Mouse (Mus musculus): ENCODE results near the gene Epha5.

Epha5 gene

GRCm38 (mm10) chr5:84281290-84282017, 135.7 kb downstream of the Epha5 start:
- Histone ChIP-seq H3K9me3 (ENCODE audit: low read length) (no peaks in the 10 kb centered on the region), H3K27me3 (ENCODE audit: insufficient read depth, low read length) (no peaks in the 10 kb centered on the region), H3K4me3 (replicated peaks; ENCODE audit: low read length) (no peak overlapping the region), H3K36me3 (ENCODE audit: insufficient read depth, low read length) (no peaks in the 10 kb centered on the region), H3K4me1 (replicated peaks; ENCODE audit: low read depth, low read length) (no peaks in the 10 kb centered on the region)
- TF ChIP-seq CTCF (conservative IDR thresholded peaks at IDR 0.05; ENCODE audit: low read length) (no peak), POU5F1 (IDR thresholded peaks at IDR 0.05; ENCODE audit: borderline replicate concordance, low read length) (no peak), NANOG (IDR thresholded peaks at IDR 0.05; ENCODE audit: borderline replicate concordance, low read length) (no peak)

GRCm38 (mm10) chr5:84276996-84277395, 140.2 kb downstream of the Epha5 start:
- Histone ChIP-seq H3K36me3 (ENCODE audit: insufficient read depth, low read length) (no peaks in the 10 kb centered on the region), H3K4me1 (replicated peaks; ENCODE audit: low read depth, low read length) (no peaks in the 10 kb centered on the region), H3K4me3 (replicated peaks; ENCODE audit: low read length) (no peak overlapping the region), H3K9me3 (ENCODE audit: low read length) (no peaks in the 10 kb centered on the region), H3K27me3 (ENCODE audit: insufficient read depth, low read length) (no peaks in the 10 kb centered on the region)
- TF ChIP-seq NANOG (IDR thresholded peaks at IDR 0.05; ENCODE audit: borderline replicate concordance, low read length), result no peak
- no peak for TF ChIP-seq CTCF (conservative IDR thresholded peaks at IDR 0.05; ENCODE audit: low read length)
- no peak for TF ChIP-seq POU5F1 (IDR thresholded peaks at IDR 0.05; ENCODE audit: borderline replicate concordance, low read length)

- TF ChIP-seq NANOG (IDR thresholded peaks at IDR 0.05; ENCODE audit: borderline replicate concordance, low read length), result no peak
- TF ChIP-seq POU5F1 (IDR thresholded peaks at IDR 0.05; ENCODE audit: borderline replicate concordance, low read length), result no peak
- TF ChIP-seq CTCF (conservative IDR thresholded peaks at IDR 0.05; ENCODE audit: low read length), result no peak
- Histone ChIP-seq H3K4me3 (replicated peaks; ENCODE audit: low read length) (no peak overlapping the region), H3K4me1 (replicated peaks; ENCODE audit: low read depth, low read length) (no peaks in the 10 kb centered on the region), H3K36me3 (ENCODE audit: insufficient read depth, low read length) (no peaks in the 10 kb centered on the region), H3K27me3 (ENCODE audit: insufficient read depth, low read length) (no peaks in the 10 kb centered on the region), H3K9me3 (ENCODE audit: low read length) (no peaks in the 10 kb centered on the region)
Observed at GRCm38 (mm10) chr5:84265407-84265806, 151.8 kb downstream of the Epha5 start.

GRCm38 (mm10) chr5:84263999-84264398, 153.2 kb downstream of the Epha5 start:
- TF ChIP-seq CTCF (conservative IDR thresholded peaks at IDR 0.05; ENCODE audit: low read length), result no peak
- no peak for TF ChIP-seq NANOG (IDR thresholded peaks at IDR 0.05; ENCODE audit: borderline replicate concordance, low read length)
- no peak for TF ChIP-seq POU5F1 (IDR thresholded peaks at IDR 0.05; ENCODE audit: borderline replicate concordance, low read length)
- H3K4me3 ChIP-seq (replicated peaks; ENCODE audit: low read length), result no peak overlapping the region
- H3K4me1 ChIP-seq (replicated peaks; ENCODE audit: low read depth, low read length), result no peaks in the 10 kb centered on the region
- no peaks in the 10 kb centered on the region for H3K9me3 ChIP-seq (ENCODE audit: low read length)
- no peaks in the 10 kb centered on the region for H3K27me3 ChIP-seq (ENCODE audit: insufficient read depth, low read length)
- no peaks in the 10 kb centered on the region for H3K36me3 ChIP-seq (ENCODE audit: insufficient read depth, low read length)

- Histone ChIP-seq H3K4me3 (replicated peaks; ENCODE audit: low read length) (no peak overlapping the region), H3K9me3 (ENCODE audit: low read length) (no peaks in the 10 kb centered on the region), H3K27me3 (ENCODE audit: insufficient read depth, low read length) (no peaks in the 10 kb centered on the region), H3K36me3 (ENCODE audit: insufficient read depth, low read length) (no peaks in the 10 kb centered on the region), H3K4me1 (replicated peaks; ENCODE audit: low read depth, low read length) (no peaks in the 10 kb centered on the region)
- TF ChIP-seq NANOG (IDR thresholded peaks at IDR 0.05; ENCODE audit: borderline replicate concordance, low read length) (no peak), CTCF (conservative IDR thresholded peaks at IDR 0.05; ENCODE audit: low read length) (no peak), POU5F1 (IDR thresholded peaks at IDR 0.05; ENCODE audit: borderline replicate concordance, low read length) (no peak)
Observed at GRCm38 (mm10) chr5:84229971-84230370, 187.2 kb downstream of the Epha5 start.

- Histone ChIP-seq H3K36me3 (ENCODE audit: insufficient read depth, low read length) (no peaks in the 10 kb centered on the region), H3K27me3 (ENCODE audit: insufficient read depth, low read length) (no peaks in the 10 kb centered on the region), H3K9me3 (ENCODE audit: low read length) (no peaks in the 10 kb centered on the region), H3K4me1 (replicated peaks; ENCODE audit: low read depth, low read length) (no peaks in the 10 kb centered on the region), H3K4me3 (replicated peaks; ENCODE audit: low read length) (no peak overlapping the region)
- TF ChIP-seq NANOG (IDR thresholded peaks at IDR 0.05; ENCODE audit: borderline replicate concordance, low read length), result no peak
- TF ChIP-seq CTCF (conservative IDR thresholded peaks at IDR 0.05; ENCODE audit: low read length), result no peak
- no peak for TF ChIP-seq POU5F1 (IDR thresholded peaks at IDR 0.05; ENCODE audit: borderline replicate concordance, low read length)
Observed at GRCm38 (mm10) chr5:84208609-84209008, 208.6 kb downstream of the Epha5 start.

GRCm38 (mm10) chr5:84193348-84193747, 223.8 kb downstream of the Epha5 start:
- no peaks in the 10 kb centered on the region for H3K27me3 ChIP-seq (ENCODE audit: insufficient read depth, low read length)
- no peak for TF ChIP-seq NANOG (IDR thresholded peaks at IDR 0.05; ENCODE audit: borderline replicate concordance, low read length)
- no peak for TF ChIP-seq POU5F1 (IDR thresholded peaks at IDR 0.05; ENCODE audit: borderline replicate concordance, low read length)
- no peak for TF ChIP-seq CTCF (conservative IDR thresholded peaks at IDR 0.05; ENCODE audit: low read length)
- H3K4me1 ChIP-seq (replicated peaks; ENCODE audit: low read depth, low read length), result no peaks in the 10 kb centered on the region
- H3K9me3 ChIP-seq (ENCODE audit: low read length), result no peaks in the 10 kb centered on the region
- no peaks in the 10 kb centered on the region for H3K36me3 ChIP-seq (ENCODE audit: insufficient read depth, low read length)
- H3K4me3 ChIP-seq (replicated peaks; ENCODE audit: low read length), result no peak overlapping the region

- TF ChIP-seq NANOG (IDR thresholded peaks at IDR 0.05; ENCODE audit: borderline replicate concordance, low read length) (no peak), POU5F1 (IDR thresholded peaks at IDR 0.05; ENCODE audit: borderline replicate concordance, low read length) (no peak), CTCF (conservative IDR thresholded peaks at IDR 0.05; ENCODE audit: low read length) (no peak)
- H3K4me3 ChIP-seq (replicated peaks; ENCODE audit: low read length), result no peak overlapping the region
Observed at GRCm38 (mm10) chr5:84184189-84184588, 233.0 kb downstream of the Epha5 start.

GRCm38 (mm10) chr5:84153095-84153494, 264.1 kb downstream of the Epha5 start:
- H3K27me3 ChIP-seq (ENCODE audit: insufficient read depth, low read length), result no peaks in the 10 kb centered on the region
- H3K4me3 ChIP-seq (replicated peaks; ENCODE audit: low read length), result no peak overlapping the region
- H3K9me3 ChIP-seq (ENCODE audit: low read length), result no peaks in the 10 kb centered on the region
- no peaks in the 10 kb centered on the region for H3K36me3 ChIP-seq (ENCODE audit: insufficient read depth, low read length)
- H3K4me1 ChIP-seq (replicated peaks; ENCODE audit: low read depth, low read length), result no peaks in the 10 kb centered on the region
- TF ChIP-seq CTCF (conservative IDR thresholded peaks at IDR 0.05; ENCODE audit: low read length), result no peak
- no peak for TF ChIP-seq POU5F1 (IDR thresholded peaks at IDR 0.05; ENCODE audit: borderline replicate concordance, low read length)
- TF ChIP-seq NANOG (IDR thresholded peaks at IDR 0.05; ENCODE audit: borderline replicate concordance, low read length), result no peak

More at GRCm38 (mm10) chr5:84184189-84184588, 233.0 kb downstream of the Epha5 start:
- H3K36me3 ChIP-seq (ENCODE audit: insufficient read depth, low read length), result no peaks in the 10 kb centered on the region
- H3K27me3 ChIP-seq (ENCODE audit: insufficient read depth, low read length), result no peaks in the 10 kb centered on the region
- H3K9me3 ChIP-seq (ENCODE audit: low read length), result no peaks in the 10 kb centered on the region
- H3K4me1 ChIP-seq (replicated peaks; ENCODE audit: low read depth, low read length), result no peaks in the 10 kb centered on the region
